Mouse (Mus musculus) kidney, postnatal 25 days (tissue): ENCODE measurements around the gene Tac1.
"Not testable (repeated sequence)": the region's sequence is repeated elsewhere in the genome, so short reads cannot be mapped to it uniquely, and the experiment has no call there.

Source experiments
- DNase-seq, 2 experiments: peaks; one replicate each; pipeline ENCODE4 v3.0.0; 2021; ENCODE audit warnings: mixed read lengths in 2 of 2

The Tac1 gene

DNA sequence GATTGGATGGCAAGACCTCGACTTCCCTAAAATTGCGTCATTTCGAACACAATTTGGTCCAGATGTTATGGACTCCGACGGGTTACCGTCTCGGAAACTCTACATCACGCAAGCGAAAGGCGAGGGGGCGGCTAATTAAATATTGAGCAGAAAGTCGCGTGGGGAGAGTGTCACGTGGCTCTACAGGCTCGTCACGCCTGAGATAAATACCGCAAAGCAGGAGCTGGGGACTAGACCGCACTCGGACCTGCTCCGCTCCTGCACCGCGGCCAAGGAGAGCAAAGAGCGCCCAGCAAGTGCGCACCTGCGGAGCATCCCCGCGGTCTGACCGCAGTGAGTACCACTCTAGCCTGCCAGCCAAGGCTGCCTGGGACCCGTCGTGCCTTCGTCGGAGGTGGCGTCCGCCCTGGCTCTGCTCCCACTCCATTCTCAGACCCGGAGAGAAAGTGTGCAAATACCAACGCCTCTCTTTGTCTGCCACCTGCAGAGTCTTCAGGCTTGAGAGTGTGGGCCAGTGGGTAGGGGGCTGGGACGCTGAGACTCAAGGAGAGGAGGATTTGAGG, at the start of gene Tac1:
TSS of gene Tac1 (plus strand) at position 51 of the 563 bp plus-strand sequence.
- DNase-seq: peak in 1 of 2 experiments; percentile 32

DNA sequence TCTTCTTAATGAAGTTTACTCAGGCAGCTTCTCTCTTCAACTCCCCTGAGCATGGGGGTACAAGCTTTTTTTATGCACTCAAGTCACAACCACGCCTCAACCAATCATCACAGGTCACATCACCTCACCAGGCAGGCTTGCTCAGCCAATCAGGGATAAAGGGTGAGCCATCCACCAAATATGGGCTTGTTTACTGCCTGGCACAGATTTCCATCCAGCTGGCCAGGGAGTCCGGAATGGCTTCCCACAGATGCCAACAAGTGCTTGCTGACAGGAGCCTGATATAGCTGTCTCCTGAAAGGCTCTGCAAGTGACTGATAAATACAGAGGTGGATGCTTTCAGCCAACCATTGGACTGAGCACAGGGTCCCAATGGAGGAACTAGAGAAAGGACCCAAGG, 11.2 kb upstream of the Tac1 start:
- DNase-seq: not testable (repeated sequence)

DNA sequence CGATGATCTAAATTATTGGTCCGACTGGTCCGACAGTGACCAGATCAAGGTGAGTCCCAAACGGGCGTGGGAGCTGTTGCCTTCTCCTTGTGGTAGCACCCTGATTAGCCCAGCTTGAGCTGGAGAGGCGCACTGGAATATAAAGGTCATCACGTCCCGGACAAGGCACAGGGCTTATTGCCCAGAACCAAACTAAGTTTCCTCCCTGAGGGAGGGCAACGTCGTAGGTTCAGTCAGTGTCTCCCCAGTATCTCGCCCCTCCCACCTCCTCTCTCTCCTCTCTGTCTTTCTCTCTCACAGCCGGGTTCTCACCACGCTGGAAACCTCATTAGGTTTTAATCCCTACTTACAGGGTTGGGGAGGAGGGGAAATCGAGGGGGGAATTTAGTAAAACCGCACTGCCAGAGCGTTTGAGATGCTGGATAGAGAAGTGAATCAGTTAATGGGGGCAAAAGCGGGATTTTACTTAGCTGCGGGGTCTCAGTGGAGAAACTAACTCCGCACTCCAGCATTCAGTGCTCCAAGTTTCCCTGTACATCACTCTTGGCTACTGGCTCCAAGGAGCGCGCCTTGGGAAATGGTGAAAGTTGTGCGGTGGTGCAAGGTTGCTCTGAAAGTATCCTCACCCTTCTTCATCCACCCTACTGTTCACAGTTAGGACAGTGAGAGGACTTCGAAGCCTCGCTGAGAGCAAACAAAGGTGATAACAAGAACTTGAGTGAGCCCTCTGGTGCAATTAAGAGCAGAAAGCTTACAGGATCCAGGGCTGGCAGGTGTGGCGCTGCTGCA, 1.2 kb downstream of the Tac1 start:
- DNase-seq: no peak

DNA sequence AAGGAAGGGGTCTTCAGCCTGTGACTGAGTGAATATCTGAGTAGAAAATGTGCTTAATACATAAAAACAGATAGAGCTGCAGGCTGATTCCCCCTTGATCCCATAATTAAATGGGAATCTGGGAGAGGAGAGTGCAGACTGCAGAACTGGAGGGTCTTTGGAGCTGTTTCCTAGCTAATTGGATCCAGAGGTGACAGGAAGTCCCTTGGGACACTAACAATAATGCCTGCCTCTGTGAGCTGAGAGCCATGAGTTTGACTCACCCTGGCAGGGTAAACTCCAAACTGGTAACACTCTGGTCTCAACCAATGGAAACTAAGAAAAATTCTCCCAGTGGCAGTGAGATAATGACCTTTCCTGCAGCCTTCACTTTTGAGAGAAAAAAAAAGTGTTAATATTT, 3.5 kb downstream of the Tac1 start:
- DNase-seq: no peak

DNA sequence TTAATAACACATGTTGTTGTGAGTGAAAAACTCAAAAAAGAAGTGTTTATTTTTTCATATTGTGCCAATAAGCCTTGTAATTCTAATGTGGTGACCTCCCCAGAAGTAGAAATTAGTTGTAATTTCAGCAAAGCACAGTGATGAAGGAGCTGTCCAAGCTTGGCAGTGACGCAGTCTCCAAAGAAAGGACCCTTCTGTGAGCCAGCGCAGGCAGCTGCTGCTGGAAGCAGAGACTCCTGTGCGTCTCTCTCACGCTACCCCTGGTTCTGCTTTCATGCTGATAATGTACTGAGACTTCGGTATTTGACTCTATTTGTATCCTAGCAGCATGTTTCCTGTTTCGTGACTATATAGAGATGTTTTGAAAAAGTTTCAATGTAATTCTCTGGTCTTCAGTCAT, 7.8 kb downstream of the Tac1 start:
- no peak for DNase-seq

DNA sequence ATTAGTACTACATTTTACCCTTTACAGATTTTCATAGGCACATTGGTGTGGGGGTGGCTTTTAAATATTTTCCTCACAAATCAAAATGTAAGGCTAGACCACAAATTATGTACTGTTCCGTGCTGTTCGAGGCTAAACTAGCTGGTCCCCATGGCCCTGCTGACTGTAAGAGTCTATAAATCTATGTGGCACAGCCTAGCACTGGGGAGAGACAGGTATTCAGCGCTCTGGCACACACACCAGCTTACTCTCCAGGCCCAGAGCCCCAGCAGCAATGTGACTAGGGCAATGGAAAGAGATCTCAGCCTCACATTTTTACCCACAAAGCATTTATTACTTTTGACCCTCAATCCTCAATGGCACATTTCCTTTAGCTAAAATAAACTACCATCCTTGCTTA, 9.9 kb downstream of the Tac1 start:
- DNase-seq: no peak

DNA sequence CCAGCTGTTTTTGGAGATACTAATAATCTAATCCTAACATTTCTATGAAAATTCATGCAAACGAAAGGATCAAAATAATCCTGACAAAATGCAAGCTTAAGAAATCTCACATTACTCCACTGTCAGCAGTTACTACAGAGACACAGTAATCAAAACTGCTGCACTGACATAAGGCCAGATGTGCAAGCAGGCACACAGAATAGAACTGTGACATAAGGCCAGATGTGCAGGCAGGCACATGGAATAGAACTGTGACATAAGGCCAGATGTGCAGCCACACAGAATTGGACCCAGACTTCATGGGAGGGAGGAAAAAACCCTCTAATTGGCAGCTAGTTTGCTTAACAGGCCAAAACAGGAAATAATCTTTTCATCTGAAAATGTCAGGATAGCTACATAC, 16.5 kb downstream of the Tac1 start:
- no peak for DNase-seq

DNA sequence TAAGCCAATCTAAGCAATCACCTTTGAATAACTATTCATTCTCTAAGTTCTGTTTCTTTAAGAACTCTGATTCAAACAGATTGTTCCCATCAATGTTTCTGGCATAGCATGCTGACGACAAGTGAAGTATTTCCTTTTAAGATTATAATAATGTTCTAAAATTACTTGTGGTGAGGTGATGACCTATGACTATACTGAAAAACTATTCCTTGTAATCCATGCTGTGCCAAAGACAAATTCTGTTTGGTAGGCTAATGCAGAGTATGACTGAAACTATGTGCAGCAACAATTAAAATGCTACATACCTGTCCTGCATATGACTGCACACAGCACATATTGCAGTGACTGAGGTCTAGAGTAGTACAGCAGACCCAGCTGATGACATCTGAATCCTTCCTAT, 23.4 kb downstream of the Tac1 start:
- no peak for DNase-seq

DNA sequence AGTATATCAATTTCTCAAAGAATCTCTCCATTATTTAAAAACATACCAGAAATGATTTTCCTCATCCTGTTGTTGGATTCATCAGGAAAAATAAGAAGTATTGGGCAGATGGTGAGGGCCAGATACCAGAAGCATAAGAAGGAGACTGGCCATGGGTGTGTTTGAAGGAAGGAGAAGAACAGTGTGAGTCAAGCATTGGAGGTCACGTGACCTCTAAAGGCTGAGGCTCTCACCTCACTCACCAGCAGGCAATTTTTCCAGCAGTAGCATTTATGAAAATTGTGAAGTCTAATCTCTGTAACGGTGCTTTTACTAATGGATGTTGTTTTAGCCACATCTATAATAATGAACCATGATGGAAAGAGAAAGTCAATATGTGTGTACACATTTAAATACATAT, 39.8 kb downstream of the Tac1 start:
- no peak for DNase-seq

DNA sequence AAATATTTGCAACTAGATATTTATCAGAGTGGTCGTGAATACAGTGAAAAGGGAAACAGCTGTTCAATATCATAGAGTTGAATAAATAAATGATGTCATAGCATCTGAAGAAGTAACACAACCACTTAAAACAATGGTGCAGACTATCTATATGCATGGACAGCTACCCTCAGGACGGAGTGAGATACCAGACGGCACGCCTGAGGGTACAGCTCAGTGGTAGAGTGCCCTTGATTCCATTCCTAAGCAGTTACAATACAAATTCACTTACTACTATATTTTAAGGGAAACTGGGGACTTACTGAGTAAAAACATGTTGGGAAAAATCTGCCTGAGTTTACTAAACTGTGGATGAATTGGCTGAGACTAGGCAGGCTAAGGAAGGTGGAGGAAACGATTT, 43.7 kb downstream of the Tac1 start:
- no peak for DNase-seq

DNA sequence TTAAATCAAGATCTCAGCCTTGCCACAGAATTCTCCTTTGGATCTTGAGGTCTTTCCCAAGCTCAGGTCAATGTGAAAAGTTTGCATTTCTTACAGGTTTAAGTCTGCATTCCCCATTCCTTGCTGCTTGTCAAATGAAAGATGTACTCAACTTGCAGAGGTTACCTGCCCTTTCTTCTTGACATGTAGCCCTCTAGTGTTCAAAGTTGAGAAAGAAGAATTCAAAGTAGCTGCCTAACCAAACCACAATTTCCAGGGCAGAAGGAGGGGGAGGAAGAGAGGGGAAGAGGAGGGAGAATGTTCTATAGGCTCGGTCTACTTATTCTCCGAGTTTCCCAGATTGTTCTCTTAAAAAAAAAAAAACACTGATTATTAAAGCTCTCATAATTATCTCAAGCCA, 45.5 kb downstream of the Tac1 start:
- DNase-seq: no peak

DNA sequence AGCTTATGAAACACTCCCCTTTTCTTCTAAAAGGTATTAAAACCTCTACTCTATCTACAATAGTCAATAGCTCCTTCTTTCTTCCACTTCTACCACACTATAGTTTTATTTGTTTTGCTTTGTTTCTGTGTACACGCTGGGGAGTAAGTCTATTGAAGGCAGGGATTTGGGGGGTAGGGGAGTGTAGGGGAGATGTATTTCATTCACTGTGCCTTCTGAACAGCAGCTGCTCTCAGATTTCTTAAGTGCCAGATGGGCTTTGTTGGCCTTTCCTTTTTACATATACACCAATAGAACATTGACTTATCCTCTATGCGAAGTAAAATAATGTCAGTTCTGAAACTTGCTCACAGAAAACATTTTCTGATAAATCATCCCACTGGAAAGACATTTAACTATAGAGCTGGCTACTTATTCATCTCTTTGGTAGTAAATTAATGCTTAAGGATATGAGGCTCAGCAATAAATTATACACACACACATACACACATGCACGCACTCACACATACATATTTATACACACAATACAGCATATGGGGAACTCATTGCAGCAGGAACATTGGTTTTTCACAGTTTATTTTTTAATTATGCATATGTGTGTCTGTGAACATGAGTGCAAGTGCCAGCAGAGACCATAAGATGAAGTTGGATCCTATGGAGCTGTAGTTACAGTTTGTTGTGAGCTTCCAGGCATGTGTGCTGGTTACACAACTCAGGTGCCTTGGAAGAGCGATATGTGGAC, 46.8 kb downstream of the Tac1 start:
- no peak for DNase-seq

DNA sequence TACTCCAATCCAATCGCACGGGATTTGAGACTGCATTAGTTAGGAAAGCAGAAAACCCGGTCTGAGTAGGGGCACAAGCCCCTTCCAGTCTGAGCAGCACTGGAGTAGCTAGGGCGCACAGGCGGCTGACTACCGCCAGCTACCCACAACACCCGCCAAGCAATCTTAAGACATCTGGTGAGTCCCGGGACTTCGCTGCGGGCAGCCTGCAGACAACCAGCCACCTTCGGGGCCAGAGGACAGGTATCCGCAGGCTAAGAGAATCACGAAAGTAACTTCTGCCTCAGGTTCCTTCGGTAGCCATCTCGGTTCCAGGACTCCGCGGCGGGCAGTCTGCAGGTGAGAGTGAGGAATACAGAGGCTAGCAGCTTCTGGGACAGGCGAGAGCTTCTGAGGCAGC, 59.0 kb downstream of the Tac1 start:
- not testable (repeated sequence) for DNase-seq
